Mouse (Mus musculus) MEL (cell line): Measurements from ENCODE around the gene Abcb10.

Experiments
- CTCF ChIP-seq, 3 experiments: IDR thresholded peaks in 2 of 3; conservative IDR thresholded peaks in 1 of 3; 2 replicates each; pipeline ENCODE4 v1.5.1; 2011 to 2012; ENCODE audit warnings: low read length in 3 of 3, low read depth in 2 of 3, mild to moderate bottlenecking in 2 of 3, improper control_type of control experiment in 1 of 3, inconsistent platforms in 1 of 3, mixed read lengths in 1 of 3, moderate library complexity in 1 of 3; ENCODE audit not compliant: control insufficient read depth in 1 of 3, insufficient read depth in 1 of 3, poor library complexity in 1 of 3, severe bottlenecking in 1 of 3
- EP300 ChIP-seq, 2 experiments: IDR thresholded peaks; 2 replicates each; pipeline ENCODE4 v1.6.1; 2011; ENCODE audit warnings: improper control_type of control experiment in 2 of 2, low read length in 2 of 2, low read depth in 1 of 2, mild to moderate bottlenecking in 1 of 2
- GATA1 ChIP-seq: IDR thresholded peaks from 2 replicates; pipeline ENCODE4 v1.6.1; 2011; ENCODE audit warnings: low read depth, low read length, improper control_type of control experiment
- HCFC1 ChIP-seq: IDR thresholded peaks from 2 replicates; pipeline ENCODE4 v1.6.1; 2012; ENCODE audit warnings: low read depth, mild to moderate bottlenecking, inconsistent platforms, low read length, improper control_type of control experiment, moderate library complexity
- MAFK ChIP-seq: IDR thresholded peaks from 2 replicates; pipeline ENCODE4 v1.6.1; 2011; ENCODE audit warnings: low read depth, mild to moderate bottlenecking, low read length, improper control_type of control experiment, borderline replicate concordance
- MAZ ChIP-seq: IDR thresholded peaks from 2 replicates; pipeline ENCODE4 v1.6.1; 2012; ENCODE audit warnings: low read depth, mild to moderate bottlenecking, inconsistent platforms, low read length, improper control_type of control experiment
- MEF2A ChIP-seq: IDR thresholded peaks from 2 replicates; pipeline ENCODE4 v1.6.1; 2014; ENCODE audit warnings: low read depth, mild to moderate bottlenecking, inconsistent platforms, low read length, improper control_type of control experiment; ENCODE audit not compliant: poor library complexity, insufficient replicate concordance, severe bottlenecking; ENCODE audit errors: extremely low read depth
- MYB ChIP-seq: IDR thresholded peaks from 2 replicates; pipeline ENCODE4 v1.6.1; 2011; ENCODE audit warnings: mild to moderate bottlenecking, low read depth, low read length, improper control_type of control experiment
- POLR2A ChIP-seq, 2 experiments: IDR thresholded peaks; 2 replicates each; pipeline ENCODE4 v1.6.1; 2011 to 2012; ENCODE audit warnings: low read length in 2 of 2, mild to moderate bottlenecking in 2 of 2, control low read depth in 1 of 2, improper control_type of control experiment in 1 of 2, low read depth in 1 of 2, moderate library complexity in 1 of 2; ENCODE audit not compliant: control insufficient read depth in 1 of 2, insufficient read depth in 1 of 2, poor library complexity in 1 of 2
- POLR2AphosphoS5 ChIP-seq: IDR thresholded peaks from 2 replicates; pipeline ENCODE4 v1.6.1; 2012; ENCODE audit warnings: low read depth, borderline replicate concordance, mild to moderate bottlenecking, inconsistent platforms, low read length, moderate library complexity, mixed read lengths
- UBTF ChIP-seq: IDR thresholded peaks from 2 replicates; pipeline ENCODE4 v1.6.1; 2012; ENCODE audit warnings: low read depth, mild to moderate bottlenecking, inconsistent platforms, low read length, improper control_type of control experiment, moderate library complexity, borderline replicate concordance; ENCODE audit not compliant: insufficient read depth

DNA sequence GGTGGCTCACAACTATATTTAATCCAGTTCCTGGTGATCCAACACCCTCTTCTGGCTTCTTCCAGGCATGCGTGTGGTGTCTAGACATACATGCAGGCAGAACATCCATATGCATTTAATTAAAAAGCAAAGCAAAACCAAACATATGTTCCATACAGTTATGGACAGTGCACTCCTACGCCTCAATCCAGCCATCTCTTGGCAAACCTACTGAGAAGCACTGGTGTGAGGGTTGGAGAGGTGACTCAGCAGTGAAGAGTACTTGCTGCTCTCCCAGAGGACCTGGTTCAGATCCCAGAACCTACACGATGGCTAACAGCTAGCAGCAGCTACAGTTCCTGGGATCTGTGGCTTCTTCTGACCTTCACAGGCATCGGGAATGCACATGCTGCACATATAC lies 70.7 kb downstream of the Abcb10 start:
- TF ChIP-seq POLR2A (IDR thresholded peaks at IDR 0.05; ENCODE audit: control insufficient read depth in 1 of 2, insufficient read depth in 1 of 2, low read depth in 1 of 2, low read length in 2 of 2, poor library complexity in 1 of 2) (no peak), GATA1 (no peak), MYB (no peak), UBTF (no peak), POLR2AphosphoS5 (no peak), CTCF (IDR thresholded peaks at IDR 0.05 in 2 of 3, conservative IDR thresholded peaks at IDR 0.05 in 1 of 3; ENCODE audit: control insufficient read depth in 1 of 3, insufficient read depth in 1 of 3, low read depth in 2 of 3, low read length in 3 of 3, poor library complexity in 1 of 3, severe bottlenecking in 1 of 3) (no peak), MAFK (no peak), EP300 (IDR thresholded peaks at IDR 0.05; ENCODE audit: low read depth in 1 of 2, low read length in 2 of 2) (no peak), HCFC1 (no peak), MEF2A (no peak), MAZ (no peak)
